Mouse (Mus musculus) mammary gland, adult 2 months (tissue): ENCODE results near the gene Ralb. TPM values are rescaled to one million over a fixed set of nuclear protein-coding genes. Genes with fewer than 3 reads are reported as not detected.

Experiments
- polyA plus RNA-seq: library from polyadenylated mRNA; depleted of rRNA; stranded (reverse); fragments of >200 nt; gene quantifications from 2 replicates; pipeline ENCODE4 v1.2.3, GENCODE M21; 2012; ENCODE audit warnings: low replicate concordance; rRNA removed

Gene Ralb
- 31.8 and 33.1 TPM in 2 replicates for polyA plus RNA-seq

DNA sequence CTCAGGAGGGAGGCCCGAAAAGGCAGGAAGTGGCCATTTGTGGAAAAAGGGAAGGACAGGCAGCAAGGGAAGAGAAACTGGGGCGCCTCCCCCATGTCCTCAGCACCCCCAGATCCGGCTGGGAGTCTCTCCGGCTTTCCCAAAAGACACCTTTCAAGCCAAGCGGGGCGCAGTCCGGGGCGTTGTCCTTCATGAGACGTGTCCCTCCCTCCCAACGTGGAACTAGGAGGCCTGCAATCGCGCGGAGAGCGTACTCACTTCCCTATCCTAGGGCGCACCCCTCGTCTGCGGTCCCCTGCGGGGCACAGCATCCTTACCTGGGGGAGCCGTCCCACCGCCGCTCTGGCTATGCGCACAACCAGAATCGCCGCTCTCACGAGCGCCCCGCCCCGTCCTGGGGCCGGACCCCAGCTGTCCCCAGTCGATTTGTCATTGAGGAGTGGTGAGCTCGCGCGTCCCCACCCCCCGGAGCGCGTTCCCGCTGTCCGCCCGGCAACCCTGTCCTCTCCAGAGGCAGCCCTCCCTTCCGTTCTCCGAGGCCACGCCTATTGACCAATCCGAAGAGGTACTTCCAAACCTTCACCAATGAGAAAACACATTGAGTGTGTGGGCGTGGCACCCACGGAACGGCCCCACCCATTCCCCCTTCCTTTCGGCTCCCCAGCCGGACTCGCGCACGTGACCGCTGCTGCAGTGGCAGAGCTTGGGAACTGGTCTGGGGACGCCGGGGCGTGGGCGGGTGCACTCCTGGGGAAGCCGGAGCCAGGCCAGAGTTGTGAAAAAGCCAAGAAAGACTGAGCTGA lies at the start of gene Ralb:
Gene Ralb, minus strand, starts transcription at position 535 of the 803 bp plus-strand sequence.

DNA sequence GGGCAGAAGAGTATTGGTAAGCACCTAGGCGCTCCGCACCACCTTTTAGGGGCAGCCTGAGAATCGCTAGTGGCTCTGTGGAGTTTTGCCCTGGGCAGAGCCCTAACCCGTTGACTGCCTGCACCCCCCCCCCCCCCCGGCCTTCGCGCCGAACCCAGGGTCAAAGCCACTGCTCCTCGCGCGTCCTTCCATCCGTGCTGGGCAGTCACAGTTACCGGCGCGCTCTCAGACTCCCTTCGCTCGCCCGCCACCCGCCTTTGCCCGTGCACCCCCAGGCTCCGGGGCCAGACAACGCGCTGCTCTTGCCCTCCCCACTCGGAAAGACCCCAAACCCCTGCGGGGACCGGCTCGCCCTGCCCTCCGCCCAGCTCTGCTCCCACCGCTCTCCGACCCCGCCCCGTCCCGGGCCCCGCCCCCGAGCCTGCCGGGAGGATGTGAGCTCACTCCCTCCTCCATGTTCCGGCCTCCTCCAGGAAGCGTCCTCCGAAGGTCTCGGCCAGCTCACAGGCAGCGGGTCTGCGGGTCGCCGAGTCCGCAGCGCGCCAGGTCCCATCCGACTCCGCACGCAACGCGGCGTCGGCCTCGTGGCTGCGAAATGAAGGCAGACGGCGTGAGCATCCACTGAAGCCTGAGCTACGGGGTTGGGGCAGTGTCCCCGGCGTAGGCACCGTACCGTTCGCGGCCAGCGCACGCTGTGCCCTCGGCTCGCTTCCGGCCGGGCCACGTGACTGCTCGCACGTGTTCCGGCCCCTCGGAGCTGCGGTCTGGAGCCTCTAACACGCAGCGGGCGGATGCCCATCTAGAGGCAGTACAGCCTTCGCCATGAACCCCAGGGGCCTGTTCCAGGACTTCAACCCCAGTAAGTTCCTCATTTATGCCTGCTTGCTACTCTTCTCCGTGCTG lies 21.3 kb upstream of the Ralb start, which contains the start of gene Tmem185b:
Gene Tmem185b, plus strand, starts transcription at position 472 of the 903 bp plus-strand sequence.

DNA sequence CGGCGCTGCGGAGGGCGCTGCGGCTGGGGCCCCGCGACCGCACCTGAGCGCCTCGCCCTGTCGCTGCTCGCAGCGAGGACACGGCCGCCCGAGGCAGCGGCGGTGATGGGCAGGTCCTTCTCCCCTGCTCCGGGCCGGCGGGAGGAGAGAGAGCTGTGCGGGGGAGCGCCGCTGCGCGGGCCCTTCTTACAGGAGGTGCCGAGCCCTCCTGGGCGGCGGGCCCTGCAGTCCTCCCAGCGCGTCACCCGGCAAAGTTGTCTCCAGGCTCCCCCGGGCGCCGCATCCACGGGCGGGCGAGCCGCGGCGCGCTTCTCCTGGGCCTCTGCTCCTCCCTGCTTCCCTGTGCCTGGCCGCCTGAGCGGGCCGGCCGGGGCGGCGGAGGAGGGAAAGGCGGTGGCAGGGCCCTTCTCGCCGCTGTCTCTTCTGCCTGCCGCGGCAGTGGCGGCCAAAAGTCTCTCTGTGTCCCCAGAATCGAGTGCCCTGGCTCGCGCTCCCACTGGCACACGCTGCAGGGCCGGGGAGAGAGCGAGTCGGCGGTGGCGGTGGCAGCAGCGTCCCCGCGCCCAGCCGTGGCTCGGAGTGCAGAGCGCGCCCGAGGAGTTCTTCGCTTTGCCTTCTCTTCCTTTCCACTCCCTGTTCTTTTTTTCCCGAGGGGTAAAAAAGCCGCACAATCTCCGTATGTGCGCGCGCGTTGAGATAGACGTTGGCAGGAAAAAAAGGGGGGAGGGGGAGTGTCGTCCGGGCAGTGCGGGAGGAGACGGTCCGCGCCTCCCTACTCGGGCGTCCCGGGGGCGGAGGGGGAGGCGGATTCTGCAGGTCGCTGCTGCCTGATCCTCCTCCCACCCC lies 82.8 kb downstream of the Ralb start, which contains the start of gene Inhbb:
Gene Inhbb, minus strand, starts transcription at position 673 of the 846 bp plus-strand sequence.

Other genes starting within 250 kb of the Ralb start
- gene Inhbb, start 82.5 kb downstream of the Ralb start, polyA plus RNA-seq: 24.7 and 63.7 TPM in 2 replicates
- gene Tmem185b, start 21.4 kb upstream of the Ralb start, polyA plus RNA-seq: 26.5 and 34.4 TPM in 2 replicates
- gene Epb41l5, start 144.2 kb upstream of the Ralb start, polyA plus RNA-seq: 2.2 and 3.9 TPM in 2 replicates